Mouse (Mus musculus) ES-Bruce4 (cell line): ENCODE data around the gene Atxn1.

Source experiments
- CTCF ChIP-seq: IDR thresholded peaks from one replicate; pipeline ENCODE4 v1.8.1; 2011; ENCODE audit warnings: low read depth, low read length
- POLR2A ChIP-seq: IDR thresholded peaks from one replicate; pipeline ENCODE4 v1.8.1; 2011; ENCODE audit warnings: low read length; ENCODE audit not compliant: insufficient read depth

GRCm38 (mm10) chr13:45852288-45852687, 112.5 kb downstream of the Atxn1 start:
- no peak for TF ChIP-seq CTCF
- no peak for TF ChIP-seq POLR2A
